Mouse (Mus musculus): Measurements from ENCODE around the gene Ppm1n.

Ppm1n gene

GRCm38 (mm10) chr7:19279581-19280114, at the start of gene Ppm1n:
Gene Ppm1n, minus strand, starts transcription at chr7:19280064.
- no peak for DNase-seq (ENCODE audit: low read depth, low spot score)

- no peak for DNase-seq (ENCODE audit: low read depth, low spot score)
Observed at GRCm38 (mm10) chr7:19328425-19328824, 48.6 kb upstream of the Ppm1n start.

- DNase-seq (ENCODE audit: low read depth, low spot score) = no peak
Observed at GRCm38 (mm10) chr7:19327782-19328181, 47.9 kb upstream of the Ppm1n start.

GRCm38 (mm10) chr7:19327128-19327527, 47.3 kb upstream of the Ppm1n start:
- DNase-seq (ENCODE audit: low read depth, low spot score) = no peak

DNA sequence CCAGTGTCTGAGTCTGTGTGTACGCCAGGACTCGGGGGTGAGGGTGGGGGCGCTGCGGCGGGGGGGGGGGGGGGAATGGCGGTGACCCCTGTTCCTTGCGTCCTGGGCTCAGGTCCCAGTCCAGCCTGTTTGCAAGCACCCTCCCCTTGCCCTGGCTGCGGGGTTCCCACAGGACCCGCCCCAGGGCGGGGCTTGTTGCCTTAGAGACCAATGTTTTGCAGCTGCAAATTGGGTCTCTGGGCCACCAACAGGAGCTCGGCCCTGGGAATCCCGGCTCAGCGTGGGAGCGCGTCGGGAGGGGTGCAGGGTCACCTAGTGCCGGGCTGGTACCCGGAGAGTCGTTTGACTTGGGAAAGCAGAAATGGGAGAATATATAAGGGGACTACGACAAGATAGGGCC, 46.5 kb upstream of the Ppm1n start:
- no peak for DNase-seq (ENCODE audit: low read depth, low spot score)

- no peak for DNase-seq (ENCODE audit: low read depth, low spot score)
Observed at GRCm38 (mm10) chr7:19325262-19326199, 45.7 kb upstream of the Ppm1n start.

GRCm38 (mm10) chr7:19324221-19324620, 44.4 kb upstream of the Ppm1n start:
- DNase-seq (ENCODE audit: low read depth, low spot score) = no peak

DNA sequence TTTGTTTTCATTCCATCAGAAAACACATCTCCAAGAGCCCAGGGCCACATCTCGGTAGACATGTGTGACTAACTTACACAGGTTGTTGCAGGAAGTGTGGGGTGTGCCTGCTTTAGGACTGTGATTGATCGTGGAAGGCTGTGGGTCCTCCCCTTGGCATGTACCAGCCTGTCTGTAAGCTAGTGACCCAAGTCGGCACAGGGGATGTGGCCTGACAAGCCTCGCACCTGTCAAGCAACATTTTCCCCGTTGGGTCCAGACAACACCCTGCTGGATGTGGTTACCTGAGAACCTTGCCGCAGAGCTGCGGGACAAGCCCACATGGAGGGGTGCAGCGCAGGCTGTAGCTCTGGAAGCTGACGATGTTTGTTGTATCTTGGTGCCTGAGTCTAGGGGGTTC, 42.6 kb upstream of the Ppm1n start:
- no peak for DNase-seq (ENCODE audit: low read depth, low spot score)

GRCm38 (mm10) chr7:19321464-19321863, 41.6 kb upstream of the Ppm1n start:
- DNase-seq (ENCODE audit: low read depth, low spot score) = no peak

DNA sequence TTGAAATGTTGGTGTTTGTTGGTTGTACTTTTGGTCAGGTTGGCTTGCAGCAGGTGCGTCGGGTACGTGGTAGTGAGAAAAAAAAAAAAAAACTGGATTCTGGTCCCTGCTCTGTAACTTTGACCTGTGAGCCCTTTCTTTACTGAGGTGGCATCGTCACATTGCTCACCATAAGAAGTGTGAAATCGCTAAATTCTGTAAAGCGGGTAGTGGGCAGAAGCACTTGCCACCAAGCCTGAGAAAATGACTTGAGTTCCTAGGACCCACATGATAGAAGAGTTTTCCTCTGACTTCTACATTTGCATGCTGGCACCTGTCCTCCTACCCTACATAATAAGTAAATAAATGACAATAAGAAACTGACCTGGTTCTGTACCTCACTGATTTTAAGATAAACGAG, 40.8 kb upstream of the Ppm1n start:
- no peak for DNase-seq (ENCODE audit: low read depth, low spot score)

GRCm38 (mm10) chr7:19319906-19320305, 40.0 kb upstream of the Ppm1n start:
- no peak for DNase-seq (ENCODE audit: low read depth, low spot score)

GRCm38 (mm10) chr7:19319458-19319857, 39.6 kb upstream of the Ppm1n start:
- no peak for DNase-seq (ENCODE audit: low read depth, low spot score)

- DNase-seq (ENCODE audit: low read depth, low spot score) = no peak
Observed at GRCm38 (mm10) chr7:19318676-19319075, 38.8 kb upstream of the Ppm1n start.

GRCm38 (mm10) chr7:19318201-19318600, 38.3 kb upstream of the Ppm1n start:
- no peak for DNase-seq (ENCODE audit: low read depth, low spot score)

DNA sequence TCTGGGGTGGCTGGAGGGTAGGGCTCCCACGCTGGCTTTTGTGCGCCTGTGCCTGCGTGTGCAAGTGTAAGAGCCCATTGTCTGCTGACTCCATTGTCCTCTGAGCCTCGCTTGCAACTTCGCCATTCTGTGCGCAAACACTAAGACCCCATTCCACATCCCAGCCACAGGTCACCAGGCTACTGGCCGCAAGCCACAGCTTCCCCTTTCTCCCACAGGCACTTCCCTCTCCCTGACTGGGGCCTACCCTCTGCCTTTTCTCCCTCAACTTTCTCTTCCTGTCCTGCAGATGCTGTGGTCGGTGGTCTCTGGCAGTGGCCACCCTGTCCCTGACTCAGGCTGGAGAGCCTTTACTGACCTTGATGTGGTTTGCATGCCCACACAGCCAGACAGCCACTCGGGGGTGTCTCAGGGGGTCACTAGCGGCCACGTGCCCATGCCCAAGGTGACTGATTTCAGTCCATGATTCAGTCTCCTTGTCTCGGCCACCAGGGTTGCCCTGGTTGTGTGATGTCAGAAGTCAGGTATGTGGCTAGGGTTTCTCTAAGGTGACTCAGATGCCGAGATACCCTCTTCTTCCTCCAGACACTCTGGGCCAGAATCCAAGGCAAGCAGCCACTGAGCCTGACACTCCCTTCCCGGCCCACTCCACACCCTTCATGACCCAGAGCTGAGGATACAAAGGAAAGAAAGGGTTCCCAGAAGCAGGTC, 36.7 kb upstream of the Ppm1n start:
- no peak for DNase-seq (ENCODE audit: low read depth, low spot score)

DNA sequence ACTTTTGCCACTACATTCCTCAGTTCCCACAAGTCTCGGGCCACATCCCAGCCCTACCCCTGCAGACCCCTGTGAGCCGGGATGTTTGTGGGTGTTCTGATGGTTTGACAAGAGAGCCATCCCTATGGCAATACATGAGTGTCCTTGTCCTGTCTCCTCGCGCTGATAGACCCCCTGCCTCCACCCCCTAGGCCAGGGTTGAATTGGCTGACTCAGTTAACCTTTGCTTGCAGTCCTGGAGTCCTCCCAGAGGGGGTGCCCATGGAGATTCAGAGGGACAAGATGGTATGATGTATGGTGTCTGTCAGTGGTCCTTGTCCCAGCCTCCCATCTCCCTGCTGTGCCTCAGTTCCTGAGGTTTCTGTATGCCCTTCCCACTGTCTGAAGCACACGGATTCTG, 34.2 kb upstream of the Ppm1n start:
- no peak for DNase-seq (ENCODE audit: low read depth, low spot score)

DNA sequence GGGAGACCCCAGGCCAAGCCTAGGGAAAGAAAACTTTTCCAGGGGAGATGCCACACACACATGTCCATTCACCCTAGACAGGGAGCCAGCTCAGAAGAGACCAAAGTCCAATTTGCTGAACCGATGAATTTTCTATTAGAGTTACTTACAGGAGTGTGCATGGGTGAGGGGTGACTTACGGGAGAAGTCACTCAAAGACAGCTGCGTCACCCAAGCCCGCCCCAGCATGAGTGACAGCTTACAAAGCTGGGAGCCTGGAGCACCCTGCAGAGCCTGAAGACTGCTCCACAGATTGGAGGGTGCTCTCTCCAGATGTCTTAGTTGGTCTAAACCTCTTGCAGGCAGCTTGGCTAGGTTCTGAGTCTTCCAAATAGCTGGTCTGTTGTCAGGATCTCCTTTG, 32.1 kb upstream of the Ppm1n start:
- no peak for DNase-seq (ENCODE audit: low read depth, low spot score)

DNA sequence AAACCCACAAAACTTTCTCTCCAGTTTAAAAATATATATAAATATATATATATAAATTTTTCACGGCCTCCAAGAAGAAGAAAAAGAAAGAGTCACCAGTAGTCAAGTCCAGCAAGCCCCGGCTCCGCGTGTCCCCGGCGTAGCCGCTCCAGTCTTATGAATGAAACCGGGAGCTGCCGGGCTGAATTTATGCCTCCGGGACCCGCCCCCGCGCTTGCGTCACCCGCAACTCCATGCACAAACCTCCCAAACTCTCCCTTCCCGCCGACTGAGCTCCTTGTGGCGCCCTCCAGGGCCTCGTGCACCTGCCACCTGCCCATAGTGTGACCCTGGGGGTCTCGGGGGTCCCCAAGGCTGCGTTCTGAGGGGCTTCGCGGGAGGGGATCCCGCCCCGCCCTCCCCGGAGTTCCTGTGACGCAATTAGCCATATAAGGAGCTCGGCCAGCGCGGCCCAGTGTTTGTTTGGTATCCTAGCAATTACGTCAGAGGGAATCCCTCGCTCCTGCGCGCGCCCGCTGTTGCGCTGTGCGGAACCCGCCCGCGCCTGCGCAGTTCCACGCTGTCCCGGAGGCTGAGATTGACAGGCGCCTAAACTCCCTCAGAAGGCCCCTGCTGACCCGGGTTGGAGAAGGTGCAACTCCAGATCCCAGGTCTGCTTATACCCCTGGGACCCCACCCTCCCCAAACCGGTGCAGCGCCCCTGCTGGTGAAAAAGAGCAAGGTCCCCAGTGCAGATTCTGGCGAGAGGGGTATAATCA, 30.2 kb upstream of the Ppm1n start, which contains the start of gene Fosb:
TSS of gene Fosb (minus strand) at position 168 of the 758 bp plus-strand sequence.
- peak; percentile 93 for DNase-seq (ENCODE audit: low read depth, low spot score)

- no peak for DNase-seq (ENCODE audit: low read depth, low spot score)
Observed at GRCm38 (mm10) chr7:19309278-19309883, 29.5 kb upstream of the Ppm1n start.

- DNase-seq (ENCODE audit: low read depth, low spot score) = peak; percentile 86
Observed at GRCm38 (mm10) chr7:19308454-19309277, 28.8 kb upstream of the Ppm1n start.
